Mouse (Mus musculus) liver, embryonic 12.5 days (tissue): ENCODE results near the gene A630095N17Rik. TPM values are rescaled to one million over a fixed set of nuclear protein-coding genes. Genes with fewer than 3 reads are reported as not detected.

Source experiments
- ATAC-seq: fragments of 200-750 bp; cut with Nextera tagmentation; 2 replicates; pipeline ENCODE4 v1.8.0; 2017; ENCODE audit warnings: moderate number of reproducible peaks, mild to moderate bottlenecking, moderate library complexity
- H3K27ac ChIP-seq: fragments of 300-500 bp; sonication (generic); 2 replicates; pipeline ENCODE4 v1.5.1; 2016; ENCODE audit warnings: mild to moderate bottlenecking
- H3K27me3 ChIP-seq: fragments of 300-500 bp; sonication (generic); replicated peaks from 2 replicates; pipeline ENCODE4 v1.6.1; 2016; ENCODE audit warnings: mild to moderate bottlenecking, moderate library complexity
- H3K36me3 ChIP-seq: fragments of 300-500 bp; sonication (generic); 2 replicates; pipeline ENCODE4 v1.6.1; 2016; ENCODE audit warnings: mild to moderate bottlenecking, moderate library complexity
- H3K4me1 ChIP-seq: fragments of 300-500 bp; sonication (generic); 2 replicates; pipeline ENCODE4 v1.6.1; 2016
- H3K4me2 ChIP-seq: fragments of 300-500 bp; sonication (generic); 2 replicates; pipeline ENCODE4 v1.6.1; 2016; ENCODE audit warnings: mild to moderate bottlenecking, moderate library complexity
- H3K4me3 ChIP-seq: fragments of 300-500 bp; sonication (generic); 2 replicates; pipeline ENCODE4 v1.5.1; 2016; ENCODE audit warnings: mild to moderate bottlenecking, moderate library complexity
- H3K9ac ChIP-seq: fragments of 300-500 bp; sonication (generic); 2 replicates; pipeline ENCODE4 v1.6.1; 2016; ENCODE audit warnings: mild to moderate bottlenecking, moderate library complexity
- H3K9me3 ChIP-seq: fragments of 300-500 bp; sonication (generic); replicated peaks from 2 replicates; pipeline ENCODE4 v1.6.1; 2016; ENCODE audit warnings: mild to moderate bottlenecking, moderate library complexity
- WGBS: fragments of 180-500 bp; shearing (Covaris S2); methylation state at CpG from one replicate; pipeline ENCODE4 v1.1.7; 2016; ENCODE audit not compliant: insufficient replicate concordance; 5-methylcytosine and 5-hydroxymethylcytosine counted together
- polyA plus RNA-seq: library from polyadenylated mRNA; unstranded; fragments of >200 nt; fragmentation: Nextera tagmentation; extraction: Ambion mirVana; gene quantifications from 2 replicates; pipeline ENCODE4 v1.2.1, GENCODE M21; 2016

The A630095N17Rik gene
- polyA plus RNA-seq, 1 experiment from 2014 or later: not detected

- 62% methylated on average over 13 of the region's 13 CpGs for WGBS
- Histone ChIP-seq H3K4me2 (no peak overlapping the region), H3K9ac (no peak overlapping the region), H3K27me3 (peaks cover 21% of the 10 kb centered on the region), H3K9me3 (no peaks in the 10 kb centered on the region), H3K4me1 (peaks cover 44% of the 10 kb centered on the region), H3K36me3 (no peaks in the 10 kb centered on the region), H3K4me3 (no peak overlapping the region), H3K27ac (no peak overlapping the region)
- ATAC-seq: no peak
Measured at GRCm38 (mm10) chr1:75252308-75252707, 20.4 kb upstream of the A630095N17Rik start.

- Histone ChIP-seq H3K27me3 (peaks cover 15% of the 10 kb centered on the region), H3K36me3 (no peaks in the 10 kb centered on the region), H3K9ac (peak overlapping the region; percentile 56), H3K4me3 (peak overlapping the region; percentile 26), H3K9me3 (no peaks in the 10 kb centered on the region), H3K27ac (peak overlapping the region; percentile 50; the same call in 1 of the 2 replicates), H3K4me2 (peak overlapping the region; percentile 64), H3K4me1 (peaks cover 44% of the 10 kb centered on the region)
- peak; percentile 61 for ATAC-seq
- 9% methylated on average over 21 of the region's 22 CpGs for WGBS
Measured at GRCm38 (mm10) chr1:75251112-75251970, 19.4 kb upstream of the A630095N17Rik start.

- ATAC-seq: no peak
- 77% methylated on average over 3 of the region's 3 CpGs for WGBS
- Histone ChIP-seq H3K27me3 (peaks cover 10% of the 10 kb centered on the region), H3K9me3 (no peaks in the 10 kb centered on the region), H3K27ac (no peak overlapping the region), H3K4me3 (no peak overlapping the region), H3K36me3 (no peaks in the 10 kb centered on the region), H3K9ac (no peak overlapping the region), H3K4me2 (no peak overlapping the region), H3K4me1 (peaks cover 38% of the 10 kb centered on the region)
Measured at GRCm38 (mm10) chr1:75250498-75250897, 18.6 kb upstream of the A630095N17Rik start.

- H3K4me1 ChIP-seq: peaks cover 37% of the 10 kb centered on the region
- no peak for ATAC-seq
- H3K27me3 ChIP-seq: peaks cover 10% of the 10 kb centered on the region
- H3K36me3 ChIP-seq: peaks cover 10% of the 10 kb centered on the region
- H3K4me2 ChIP-seq: no peak overlapping the region
- 58% methylated on average over 9 of the region's 9 CpGs for WGBS
- peak overlapping the region; percentile 23; the same call in 1 of the 2 replicates for H3K27ac ChIP-seq
- no peaks in the 10 kb centered on the region for H3K9me3 ChIP-seq
- H3K4me3 ChIP-seq: no peak overlapping the region
- 0 out of 2 replicates have a peak overlapping the region, but pooled peaks have one; percentile 2 for H3K9ac ChIP-seq
Measured at GRCm38 (mm10) chr1:75248041-75248772, 16.3 kb upstream of the A630095N17Rik start.

GRCm38 (mm10) chr1:75247071-75247930 lies 15.4 kb upstream of the A630095N17Rik start:
- Histone ChIP-seq H3K9ac (no peak overlapping the region), H3K4me3 (no peak overlapping the region), H3K9me3 (no peaks in the 10 kb centered on the region), H3K4me1 (peaks cover 37% of the 10 kb centered on the region), H3K36me3 (peaks cover 16% of the 10 kb centered on the region), H3K27me3 (peaks cover 2% of the 10 kb centered on the region), H3K4me2 (no peak overlapping the region), H3K27ac (no peak overlapping the region)
- WGBS: 71% methylated on average over 16 of the region's 16 CpGs
- ATAC-seq: no peak

- 24% methylated on average over 4 of the region's 4 CpGs for WGBS
Measured at GRCm38 (mm10) chr1:75244836-75245235, 12.9 kb upstream of the A630095N17Rik start.

GRCm38 (mm10) chr1:75244175-75244826 lies 12.4 kb upstream of the A630095N17Rik start:
- WGBS: 85% methylated on average over 12 of the region's 12 CpGs
- Histone ChIP-seq H3K4me1 (peaks cover 12% of the 10 kb centered on the region), H3K36me3 (peaks cover 38% of the 10 kb centered on the region), H3K27ac (no peak overlapping the region), H3K4me2 (no peak overlapping the region), H3K9ac (no peak overlapping the region), H3K9me3 (no peaks in the 10 kb centered on the region), H3K27me3 (no peaks in the 10 kb centered on the region), H3K4me3 (no peak overlapping the region)
- peak; percentile 16; the same call in 1 of the 2 replicates for ATAC-seq

More at GRCm38 (mm10) chr1:75244836-75245235, 12.9 kb upstream of the A630095N17Rik start:
- ATAC-seq: peak; percentile 50
- H3K36me3 ChIP-seq: peaks cover 33% of the 10 kb centered on the region
- no peak overlapping the region for H3K27ac ChIP-seq
- no peaks in the 10 kb centered on the region for H3K27me3 ChIP-seq
- peaks cover 17% of the 10 kb centered on the region for H3K4me1 ChIP-seq
- H3K4me3 ChIP-seq: no peak overlapping the region
- no peak overlapping the region for H3K9ac ChIP-seq
- no peak overlapping the region for H3K4me2 ChIP-seq
- no peaks in the 10 kb centered on the region for H3K9me3 ChIP-seq

- 84% methylated on average over 14 of the region's 14 CpGs for WGBS
- Histone ChIP-seq H3K27ac (no peak overlapping the region), H3K9ac (no peak overlapping the region), H3K27me3 (no peaks in the 10 kb centered on the region), H3K9me3 (no peaks in the 10 kb centered on the region), H3K4me2 (no peak overlapping the region), H3K36me3 (peaks cover 46% of the 10 kb centered on the region), H3K4me3 (no peak overlapping the region), H3K4me1 (peaks cover 18% of the 10 kb centered on the region)
- no peak for ATAC-seq
Measured at GRCm38 (mm10) chr1:75243411-75243810, 11.5 kb upstream of the A630095N17Rik start.

GRCm38 (mm10) chr1:75239591-75239990 lies 7.7 kb upstream of the A630095N17Rik start:
- H3K27me3 ChIP-seq: no peaks in the 10 kb centered on the region
- peaks cover 46% of the 10 kb centered on the region for H3K36me3 ChIP-seq

GRCm38 (mm10) chr1:75236117-75237050 lies 4.5 kb upstream of the A630095N17Rik start, which contains the start of gene Dnajb2:
TSS of gene Dnajb2 (plus strand) at chr1:75236406.
- Histone ChIP-seq H3K9me3 (no peaks in the 10 kb centered on the region), H3K27me3 (no peaks in the 10 kb centered on the region)
- peak; percentile 95 for ATAC-seq

More at GRCm38 (mm10) chr1:75239591-75239990, 7.7 kb upstream of the A630095N17Rik start:
- H3K4me3 ChIP-seq: no peak overlapping the region
- peaks cover 45% of the 10 kb centered on the region for H3K4me1 ChIP-seq
- 84% methylated on average over 10 of the region's 10 CpGs for WGBS
- no peak overlapping the region for H3K9ac ChIP-seq
- H3K9me3 ChIP-seq: no peaks in the 10 kb centered on the region
- H3K4me2 ChIP-seq: no peak overlapping the region
- ATAC-seq: no peak
- no peak overlapping the region for H3K27ac ChIP-seq

More at GRCm38 (mm10) chr1:75236117-75237050, 4.5 kb upstream of the A630095N17Rik start, which contains the start of gene Dnajb2:
- Histone ChIP-seq H3K36me3 (peaks cover 26% of the 10 kb centered on the region), H3K4me2 (peak within 1 kb of the TSS; percentile 87), H3K9ac (peak within 1 kb of the TSS; percentile 79), H3K4me1 (peaks cover 61% of the 10 kb centered on the region), H3K4me3 (peak within 1 kb of the TSS; percentile 64), H3K27ac (peak within 1 kb of the TSS; percentile 98)
- 1% methylated on average over 64 of the region's 64 CpGs for WGBS
